Mouse (Mus musculus) limb, embryonic 14.5 days (tissue): ENCODE measurements around the gene Galnt4. TPM values are rescaled to one million over a fixed set of nuclear protein-coding genes. Genes with fewer than 3 reads are reported as not detected.

Experiments used
- ATAC-seq: fragments of 200-750 bp; cut with Nextera tagmentation; 2 replicates; pipeline ENCODE4 v1.8.0; 2017; ENCODE audit warnings: low read depth, moderate number of reproducible peaks, moderate TSS enrichment; ENCODE audit not compliant: low FRiP score
- DNase-seq: peaks from one replicate; pipeline ENCODE4 v3.0.0-alpha.2; 2015; ENCODE audit warnings: low spot score
- H3K27ac ChIP-seq: fragments of 300-500 bp; sonication (generic); replicated peaks from 2 replicates; pipeline ENCODE4 v1.5.1; 2014; ENCODE audit warnings: low read depth, mild to moderate bottlenecking, low read length, moderate library complexity, mixed read lengths
- H3K27me3 ChIP-seq: fragments of 300-500 bp; sonication (generic); 2 replicates; pipeline ENCODE4 v1.6.1; 2014; ENCODE audit warnings: low read length, mixed read lengths; ENCODE audit not compliant: control insufficient read depth, insufficient read depth
- H3K36me3 ChIP-seq: fragments of 300-500 bp; sonication (generic); 2 replicates; pipeline ENCODE4 v1.6.1; 2014; ENCODE audit warnings: mild to moderate bottlenecking, low read length, moderate library complexity, mixed read lengths; ENCODE audit not compliant: control insufficient read depth, insufficient read depth
- H3K4me1 ChIP-seq: fragments of 300-500 bp; sonication (generic); 2 replicates; pipeline ENCODE4 v1.6.1; 2014; ENCODE audit warnings: antibody characterized with exemption, low read length, mixed read lengths; ENCODE audit not compliant: control insufficient read depth, insufficient read depth
- H3K4me2 ChIP-seq: fragments of 300-500 bp; sonication (generic); replicated peaks from 2 replicates; pipeline ENCODE4 v1.6.1; 2014; ENCODE audit warnings: low read depth, mild to moderate bottlenecking, low read length, moderate library complexity; ENCODE audit not compliant: severe bottlenecking
- H3K4me3 ChIP-seq: fragments of 300-500 bp; sonication (generic); replicated peaks from 2 replicates; pipeline ENCODE4 v1.5.1; 2014; ENCODE audit warnings: low read length
- H3K9ac ChIP-seq: fragments of 300-500 bp; sonication (generic); 2 replicates; pipeline ENCODE4 v1.6.1; 2014; ENCODE audit warnings: mild to moderate bottlenecking, low read depth, low read length, moderate library complexity; ENCODE audit not compliant: severe bottlenecking
- H3K9me3 ChIP-seq: fragments of 300-500 bp; sonication (generic); 2 replicates; pipeline ENCODE4 v1.6.1; 2016; ENCODE audit warnings: low read length; ENCODE audit not compliant: control insufficient read depth
- POLR2A ChIP-seq: fragments of 200-500 bp; IDR thresholded peaks from 2 replicates; pipeline ENCODE4 v1.8.0; 2012; ENCODE audit warnings: inconsistent platforms, mild to moderate bottlenecking, moderate library complexity, borderline replicate concordance; ENCODE audit not compliant: insufficient read depth, insufficient read length; ENCODE audit errors: extremely low read depth
- WGBS: fragments of 180-500 bp; shearing (Covaris S2); extraction: QIAGEN DNeasy Blood & Tissue Kit; methylation state at CpG from one replicate; pipeline ENCODE4 v1.1.7; 2014; 5-methylcytosine and 5-hydroxymethylcytosine counted together
- polyA plus RNA-seq, 2 experiments: library from polyadenylated mRNA; depleted of rRNA in 1 of 2; stranded (reverse) in 1 of 2; unstranded in 1 of 2; fragments of >200 nt; fragmentation: Nextera tagmentation in 1 of 2; extraction: Ambion mirVana in 1 of 2; gene quantifications; 2 replicates each; pipeline versions ENCODE4 v1.2.1 to v1.2.3; 2012 to 2014

Gene Galnt4
- polyA plus RNA-seq, 2 experiments, result 4.3 to 13.0 TPM

GRCm38 (mm10) chr10:99126225-99126624, 18.3 kb downstream of the Galnt4 start, which contains the start of gene Phxr2:
TSS of gene Phxr2 (minus strand) at chr10:99126325.
- H3K27me3 ChIP-seq, result no peaks in the 10 kb centered on the region
- 84% methylated on average over 4 of the region's 4 CpGs for WGBS

GRCm38 (mm10) chr10:99126954-99127353, 19.0 kb downstream of the Galnt4 start:
- TF ChIP-seq POLR2A, result no peak
- H3K4me1 ChIP-seq, result peaks cover 12% of the 10 kb centered on the region; the same call in 1 of the 2 replicates
- H3K36me3 ChIP-seq, result peaks cover 8% of the 10 kb centered on the region
- H3K27ac ChIP-seq, result no peak overlapping the region
- WGBS, result 86% methylated on average over 14 of the region's 14 CpGs
- H3K9me3 ChIP-seq, result no peaks in the 10 kb centered on the region
- no peaks in the 10 kb centered on the region for H3K27me3 ChIP-seq
- no peak for ATAC-seq
- no peak overlapping the region for H3K9ac ChIP-seq
- H3K4me3 ChIP-seq, result no peak overlapping the region
- no peak overlapping the region for H3K4me2 ChIP-seq
- DNase-seq, result no peak

More at GRCm38 (mm10) chr10:99126225-99126624, 18.3 kb downstream of the Galnt4 start, which contains the start of gene Phxr2:
- ATAC-seq (no peak), DNase-seq (no peak)
- no peak for TF ChIP-seq POLR2A
- Histone ChIP-seq H3K4me2 (no peak within 1 kb of the TSS), H3K27ac (no peak within 1 kb of the TSS), H3K9me3 (no peaks in the 10 kb centered on the region), H3K4me3 (no peak within 1 kb of the TSS), H3K9ac (no peak within 1 kb of the TSS), H3K4me1 (peaks cover 9% of the 10 kb centered on the region; the same call in 1 of the 2 replicates), H3K36me3 (peaks cover 5% of the 10 kb centered on the region)

- no peak for ATAC-seq
- Histone ChIP-seq H3K27me3 (no peaks in the 10 kb centered on the region), H3K9me3 (no peaks in the 10 kb centered on the region), H3K4me3 (no peak overlapping the region), H3K27ac (no peak overlapping the region), H3K4me1 (peaks cover 12% of the 10 kb centered on the region; the same call in 1 of the 2 replicates), H3K4me2 (no peak overlapping the region), H3K9ac (no peak overlapping the region), H3K36me3 (peaks cover 10% of the 10 kb centered on the region)
- WGBS, result 64% methylated on average over 11 of the region's 11 CpGs
- no peak for DNase-seq
- TF ChIP-seq POLR2A, result no peak
These were observed 19.8 kb downstream of the Galnt4 start for GRCm38 (mm10) chr10:99127691-99128261.

GRCm38 (mm10) chr10:99130611-99131010, 22.7 kb downstream of the Galnt4 start:
- 34% methylated on average over 6 of the region's 6 CpGs for WGBS
- H3K4me3 ChIP-seq, result no peak overlapping the region
- DNase-seq (no peak), ATAC-seq (no peak)
- no peak overlapping the region for H3K4me2 ChIP-seq
- no peak for TF ChIP-seq POLR2A
- no peaks in the 10 kb centered on the region for H3K9me3 ChIP-seq
- H3K9ac ChIP-seq, result no peak overlapping the region
- H3K27ac ChIP-seq, result no peak overlapping the region
- H3K36me3 ChIP-seq, result peaks cover 10% of the 10 kb centered on the region; the same call in 1 of the 2 replicates
- no peaks in the 10 kb centered on the region for H3K27me3 ChIP-seq
- H3K4me1 ChIP-seq, result peaks cover 12% of the 10 kb centered on the region; the same call in 1 of the 2 replicates

GRCm38 (mm10) chr10:99131298-99131697, 23.3 kb downstream of the Galnt4 start:
- H3K27ac ChIP-seq, result no peak overlapping the region
- H3K4me3 ChIP-seq, result no peak overlapping the region
- H3K4me2 ChIP-seq, result no peak overlapping the region
- no peaks in the 10 kb centered on the region for H3K27me3 ChIP-seq
- DNase-seq, result no peak
- no peaks in the 10 kb centered on the region for H3K9me3 ChIP-seq
- whole genome bisulfite sequencing, result 55% methylated on average over 5 of the region's 5 CpGs
- H3K4me1 ChIP-seq, result peaks cover 12% of the 10 kb centered on the region; the same call in 1 of the 2 replicates
- no peak for ATAC-seq
- no peak overlapping the region for H3K9ac ChIP-seq
- peaks cover 10% of the 10 kb centered on the region; the same call in 1 of the 2 replicates for H3K36me3 ChIP-seq
- TF ChIP-seq POLR2A, result no peak
